Mouse (Mus musculus) intestine, embryonic 16.5 days (tissue): Measurements from ENCODE around the gene Slc25a33. TPM values are rescaled to one million over a fixed set of nuclear protein-coding genes. Genes with fewer than 3 reads are reported as not detected.
A peak's percentile ranks its signal among the peaks of the same experiment; 100 is the strongest.
"Not testable (repeated sequence)": the region's sequence is repeated elsewhere in the genome, so short reads cannot be mapped to it uniquely, and the experiment has no call there.

Source experiments
- ATAC-seq: fragments of 200-750 bp; cut with Nextera tagmentation; 2 replicates; pipeline ENCODE4 v1.8.0; 2017; ENCODE audit warnings: moderate TSS enrichment, moderate library complexity
- H3K27ac ChIP-seq: fragments of 300-500 bp; sonication (generic); 2 replicates; pipeline ENCODE4 v1.5.1; 2014; ENCODE audit warnings: mild to moderate bottlenecking, low read length
- H3K27me3 ChIP-seq: fragments of 300-500 bp; sonication (generic); replicated peaks from 2 replicates; pipeline ENCODE4 v1.6.1; 2014; ENCODE audit warnings: low read length, control low read depth, mixed read lengths; ENCODE audit not compliant: control insufficient read depth, insufficient read depth
- H3K36me3 ChIP-seq: fragments of 300-500 bp; sonication (generic); 2 replicates; pipeline ENCODE4 v1.6.1; 2014; ENCODE audit warnings: low read length, control low read depth; ENCODE audit not compliant: control insufficient read depth, insufficient read depth
- H3K4me1 ChIP-seq: fragments of 300-500 bp; sonication (generic); 2 replicates; pipeline ENCODE4 v1.6.1; 2014; ENCODE audit warnings: low read length, control low read depth, mixed read lengths; ENCODE audit not compliant: control insufficient read depth, insufficient read depth
- H3K4me2 ChIP-seq: fragments of 300-500 bp; sonication (generic); 2 replicates; pipeline ENCODE4 v1.6.1; 2014; ENCODE audit warnings: low read depth, low read length, control low read depth
- H3K4me3 ChIP-seq: fragments of 300-500 bp; sonication (generic); 2 replicates; pipeline ENCODE4 v1.5.1; 2014; ENCODE audit warnings: mild to moderate bottlenecking, low read length
- H3K9ac ChIP-seq: fragments of 300-500 bp; sonication (generic); 2 replicates; pipeline ENCODE4 v1.6.1; 2014; ENCODE audit warnings: low read depth, low read length
- H3K9me3 ChIP-seq: fragments of 300-500 bp; sonication (generic); 2 replicates; pipeline ENCODE4 v1.6.1; 2016; ENCODE audit warnings: low read length, control low read depth; ENCODE audit not compliant: control insufficient read depth
- WGBS: fragments of 180-500 bp; shearing (Covaris S2); extraction: QIAGEN DNeasy Blood & Tissue Kit; methylation state at CpG from one replicate; pipeline ENCODE4 v1.1.7; 2014; 5-methylcytosine and 5-hydroxymethylcytosine counted together
- polyA plus RNA-seq: library from polyadenylated mRNA; unstranded; fragments of >200 nt; fragmentation: Nextera tagmentation; extraction: Ambion mirVana; gene quantifications from 2 replicates; pipeline ENCODE4 v1.2.1, GENCODE M21; 2015

The Slc25a33 gene
- 6.8 and 9.1 TPM in 2 replicates for polyA plus RNA-seq

GRCm38 (mm10) chr4:149774094-149774470 is at the start of gene Slc25a33:
Gene Slc25a33, minus strand, starts transcription at chr4:149774277.
- Histone ChIP-seq H3K4me3 (peak within 1 kb of the TSS; percentile 81), H3K9me3 (no peaks in the 10 kb centered on the region), H3K4me2 (peak within 1 kb of the TSS; percentile 99), H3K27me3 (no peaks in the 10 kb centered on the region), H3K36me3 (no peaks in the 10 kb centered on the region), H3K27ac (peak within 1 kb of the TSS; percentile 57; the same call in 1 of the 2 replicates), H3K9ac (peak within 1 kb of the TSS; percentile 81), H3K4me1 (peaks cover 11% of the 10 kb centered on the region; the same call in 1 of the 2 replicates)
- under 1% methylated on average over 47 of the region's 51 CpGs for WGBS
- ATAC-seq: peak; percentile 97

GRCm38 (mm10) chr4:149822586-149823196 is 48.6 kb upstream of the Slc25a33 start:
- H3K4me3 ChIP-seq: no peak overlapping the region
- H3K4me2 ChIP-seq: no peak overlapping the region
- H3K27me3 ChIP-seq: no peaks in the 10 kb centered on the region
- peaks cover 6% of the 10 kb centered on the region; the same call in 1 of the 2 replicates for H3K4me1 ChIP-seq
- no peak overlapping the region for H3K9ac ChIP-seq
- no peaks in the 10 kb centered on the region for H3K9me3 ChIP-seq
- H3K36me3 ChIP-seq: no peaks in the 10 kb centered on the region
- no peak for ATAC-seq
- H3K27ac ChIP-seq: no peak overlapping the region
- 69% methylated on average over 7 of the region's 7 CpGs for WGBS

DNA sequence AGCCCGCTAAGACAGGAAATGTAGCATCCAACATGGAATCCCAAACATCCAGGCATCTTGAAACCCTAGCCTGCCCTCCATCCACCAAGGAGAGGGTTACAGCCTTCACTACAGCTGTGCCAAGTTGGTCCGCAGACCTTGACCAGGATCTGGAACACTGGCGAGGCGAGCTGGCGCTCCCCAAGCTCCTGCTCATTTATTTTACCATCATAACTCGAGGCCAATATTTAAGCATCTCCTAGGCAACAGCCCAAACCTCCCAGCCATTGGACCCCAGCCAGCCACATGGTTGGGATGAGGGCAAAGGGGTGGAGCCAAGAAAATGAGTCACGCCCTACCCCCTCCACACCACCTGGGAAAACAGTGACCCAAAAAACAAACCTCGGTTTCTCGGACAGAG is 48.0 kb upstream of the Slc25a33 start:
- 45% methylated on average over 9 of the region's 9 CpGs for WGBS
- Histone ChIP-seq H3K27ac (no peak overlapping the region), H3K4me1 (peaks cover 6% of the 10 kb centered on the region; the same call in 1 of the 2 replicates), H3K36me3 (no peaks in the 10 kb centered on the region), H3K4me2 (no peak overlapping the region), H3K9ac (no peak overlapping the region), H3K4me3 (no peak overlapping the region), H3K27me3 (no peaks in the 10 kb centered on the region), H3K9me3 (no peaks in the 10 kb centered on the region)
- peak; percentile 65 for ATAC-seq

- peaks cover 6% of the 10 kb centered on the region; the same call in 1 of the 2 replicates for H3K4me1 ChIP-seq
- peak; percentile 77 for ATAC-seq
- H3K4me3 ChIP-seq: no peak overlapping the region
- H3K27me3 ChIP-seq: no peaks in the 10 kb centered on the region
- no peak overlapping the region for H3K9ac ChIP-seq
- no peaks in the 10 kb centered on the region for H3K9me3 ChIP-seq
- H3K4me2 ChIP-seq: no peak overlapping the region
- 35% methylated on average over 6 of the region's 6 CpGs for WGBS
- no peak overlapping the region for H3K27ac ChIP-seq
- H3K36me3 ChIP-seq: no peaks in the 10 kb centered on the region
These were observed 46.5 kb upstream of the Slc25a33 start for GRCm38 (mm10) chr4:149820569-149820968.

DNA sequence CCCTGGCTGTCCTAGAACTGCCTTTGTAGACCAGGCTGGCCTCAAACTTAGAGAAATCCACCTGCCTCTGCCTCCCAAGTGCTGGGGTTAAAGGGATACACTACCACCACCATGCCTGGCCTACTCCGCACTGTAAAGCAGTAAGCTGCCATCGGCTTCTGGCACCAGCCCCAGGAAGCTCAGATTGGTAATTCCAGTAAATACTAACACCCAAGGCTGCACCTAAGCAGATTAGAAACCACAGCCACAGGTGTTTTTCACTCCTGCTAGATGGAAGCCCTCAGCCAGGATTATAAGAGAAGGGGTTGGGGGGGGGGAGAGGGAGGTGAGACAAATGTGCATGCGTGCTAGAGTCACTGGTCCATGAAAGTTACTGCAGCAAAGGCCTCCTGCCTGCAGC is 45.1 kb upstream of the Slc25a33 start:
- Histone ChIP-seq H3K36me3 (no peaks in the 10 kb centered on the region), H3K4me1 (peaks cover 6% of the 10 kb centered on the region; the same call in 1 of the 2 replicates), H3K27me3 (no peaks in the 10 kb centered on the region), H3K4me2 (no peak overlapping the region), H3K4me3 (no peak overlapping the region), H3K9ac (no peak overlapping the region), H3K9me3 (no peaks in the 10 kb centered on the region), H3K27ac (no peak overlapping the region)
- ATAC-seq: no peak
- 80% methylated on average over 3 of the region's 3 CpGs for WGBS

DNA sequence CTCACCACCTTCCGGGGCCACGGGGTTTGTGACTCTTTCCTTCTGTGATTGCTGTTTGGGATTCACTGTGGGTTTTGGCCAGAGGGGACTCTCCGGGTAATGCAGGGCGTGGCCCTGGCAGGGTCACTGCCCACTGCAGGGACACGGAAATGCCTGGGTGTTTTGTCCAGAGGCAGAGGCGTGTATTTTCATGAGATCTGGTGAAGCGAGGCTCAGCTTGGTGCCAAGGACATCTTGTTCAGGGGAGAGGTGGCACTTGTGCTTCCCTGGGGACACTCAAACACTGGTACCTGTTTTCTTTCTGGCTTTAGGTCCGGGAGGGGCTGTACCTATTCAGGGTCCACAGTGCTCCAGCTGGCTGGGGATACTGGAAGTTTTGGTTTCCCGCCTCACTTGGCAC is 42.5 kb upstream of the Slc25a33 start:
- Histone ChIP-seq H3K27me3 (no peaks in the 10 kb centered on the region), H3K27ac (no peak overlapping the region), H3K36me3 (no peaks in the 10 kb centered on the region), H3K4me3 (no peak overlapping the region), H3K4me1 (peaks cover 2% of the 10 kb centered on the region; the same call in 1 of the 2 replicates), H3K4me2 (no peak overlapping the region), H3K9me3 (no peaks in the 10 kb centered on the region), H3K9ac (no peak overlapping the region)
- WGBS: 87% methylated on average over 9 of the region's 9 CpGs
- no peak for ATAC-seq

DNA sequence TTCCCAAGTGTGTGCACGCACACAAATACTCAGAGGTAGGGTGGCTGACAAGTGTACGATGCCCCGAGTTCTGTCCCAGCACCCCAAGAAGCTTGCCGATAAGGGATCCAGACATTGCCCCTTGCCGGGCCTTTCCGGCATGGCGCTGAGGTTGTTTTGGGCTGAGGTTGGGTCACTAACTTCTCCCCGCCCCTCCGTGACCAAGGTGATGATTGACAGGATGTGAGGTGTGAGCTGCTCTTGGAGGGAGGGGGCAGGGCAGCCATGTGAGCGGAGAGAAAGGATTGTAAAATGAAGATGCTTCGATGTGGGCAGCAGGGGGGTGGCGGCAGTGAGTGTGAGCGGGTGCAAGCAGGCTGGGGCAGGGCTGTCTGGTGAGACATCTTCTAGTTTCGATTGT is 41.5 kb upstream of the Slc25a33 start:
- Histone ChIP-seq H3K27ac (no peak overlapping the region), H3K36me3 (no peaks in the 10 kb centered on the region), H3K4me2 (no peak overlapping the region), H3K27me3 (0 out of 2 replicates have a peak, but pooled peaks cover under 1% of the 10 kb centered on the region), H3K4me3 (no peak overlapping the region), H3K9ac (no peak overlapping the region), H3K4me1 (no peaks in the 10 kb centered on the region), H3K9me3 (no peaks in the 10 kb centered on the region)
- WGBS: 91% methylated on average over 14 of the region's 14 CpGs
- no peak for ATAC-seq

GRCm38 (mm10) chr4:149813409-149814184 is 39.5 kb upstream of the Slc25a33 start:
- Histone ChIP-seq H3K4me3 (no peak overlapping the region), H3K4me2 (no peak overlapping the region), H3K36me3 (no peaks in the 10 kb centered on the region), H3K27me3 (peaks cover 4% of the 10 kb centered on the region; the same call in 1 of the 2 replicates), H3K9ac (no peak overlapping the region), H3K4me1 (no peaks in the 10 kb centered on the region), H3K27ac (no peak overlapping the region), H3K9me3 (no peaks in the 10 kb centered on the region)
- WGBS: 54% methylated on average over 14 of the region's 14 CpGs
- no peak for ATAC-seq

- H3K36me3 ChIP-seq, H3K9ac ChIP-seq, H3K27ac ChIP-seq, ATAC-seq, H3K4me3 ChIP-seq, H3K4me1 ChIP-seq, H3K9me3 ChIP-seq, H3K4me2 ChIP-seq, H3K27me3 ChIP-seq: not testable (repeated sequence)
These were observed 36.3 kb upstream of the Slc25a33 start for GRCm38 (mm10) chr4:149810372-149810771.
